Mouse (Mus musculus) ES-CJ7 (cell line): ENCODE measurements around the gene Aifm1.

Experiments
- DNase-seq: peaks from one replicate; pipeline ENCODE4 v3.0.0; 2011; ENCODE audit warnings: low read depth, low spot score

The Aifm1 gene

GRCm38 (mm10) chrX:48513166-48513807 is at the start of gene Aifm1:
Aifm1 (minus strand) TSS chrX:48513563.
- peak; percentile 95 for DNase-seq

DNA sequence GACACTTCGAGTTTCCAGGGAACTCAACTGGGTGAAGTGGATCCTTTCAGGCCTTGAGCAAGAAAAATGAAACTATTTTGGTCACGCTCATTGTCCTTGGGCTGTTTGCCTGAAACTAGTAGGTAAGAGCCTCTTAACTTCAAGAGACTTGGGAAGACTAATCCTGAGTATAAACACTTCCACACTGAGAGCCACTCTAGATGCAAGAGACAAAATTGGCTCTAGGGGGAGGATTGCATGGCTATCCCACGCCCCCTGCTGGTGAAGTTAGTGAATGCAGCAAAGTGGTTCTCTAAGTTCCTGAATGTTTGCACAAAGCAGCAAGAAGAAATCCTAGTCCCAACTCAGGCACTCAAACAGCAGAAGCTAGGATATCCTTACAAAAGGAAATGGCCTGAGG is 18.8 kb upstream of the Aifm1 start:
- DNase-seq: peak; percentile 75

GRCm38 (mm10) chrX:48526435-48526834 is 13.1 kb upstream of the Aifm1 start:
- DNase-seq: no peak

- no peak for DNase-seq
Measured at GRCm38 (mm10) chrX:48525866-48526265, 12.5 kb upstream of the Aifm1 start.

- DNase-seq: no peak
Measured at GRCm38 (mm10) chrX:48525332-48525731, 12.0 kb upstream of the Aifm1 start.

- DNase-seq: no peak
Measured at GRCm38 (mm10) chrX:48523512-48523911, 10.1 kb upstream of the Aifm1 start.

GRCm38 (mm10) chrX:48521651-48522050 is 8.3 kb upstream of the Aifm1 start:
- DNase-seq: no peak

DNA sequence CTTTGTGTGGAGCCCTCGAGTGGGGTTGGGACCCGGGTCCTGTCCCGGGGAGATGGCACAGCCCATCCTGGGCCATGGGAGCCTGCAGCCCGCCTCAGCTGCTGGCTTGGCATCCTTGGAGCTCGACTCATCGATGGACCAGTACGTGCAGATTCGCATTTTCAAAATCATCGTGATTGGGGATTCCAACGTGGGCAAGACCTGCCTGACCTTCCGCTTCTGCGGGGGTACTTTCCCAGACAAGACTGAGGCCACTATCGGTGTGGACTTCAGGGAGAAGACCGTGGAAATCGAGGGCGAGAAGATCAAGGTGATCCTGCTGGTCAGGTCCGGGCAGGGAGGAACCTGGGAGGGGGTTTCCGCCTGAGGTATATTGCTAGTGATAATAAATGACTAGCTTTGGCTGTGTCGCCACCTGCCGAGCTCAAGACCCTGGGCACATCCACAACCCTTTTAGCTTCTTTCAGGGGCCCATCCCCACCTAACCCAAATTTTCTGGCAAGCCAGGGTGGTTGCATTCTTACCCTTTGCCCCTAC is 6.3 kb upstream of the Aifm1 start:
- no peak for DNase-seq

DNA sequence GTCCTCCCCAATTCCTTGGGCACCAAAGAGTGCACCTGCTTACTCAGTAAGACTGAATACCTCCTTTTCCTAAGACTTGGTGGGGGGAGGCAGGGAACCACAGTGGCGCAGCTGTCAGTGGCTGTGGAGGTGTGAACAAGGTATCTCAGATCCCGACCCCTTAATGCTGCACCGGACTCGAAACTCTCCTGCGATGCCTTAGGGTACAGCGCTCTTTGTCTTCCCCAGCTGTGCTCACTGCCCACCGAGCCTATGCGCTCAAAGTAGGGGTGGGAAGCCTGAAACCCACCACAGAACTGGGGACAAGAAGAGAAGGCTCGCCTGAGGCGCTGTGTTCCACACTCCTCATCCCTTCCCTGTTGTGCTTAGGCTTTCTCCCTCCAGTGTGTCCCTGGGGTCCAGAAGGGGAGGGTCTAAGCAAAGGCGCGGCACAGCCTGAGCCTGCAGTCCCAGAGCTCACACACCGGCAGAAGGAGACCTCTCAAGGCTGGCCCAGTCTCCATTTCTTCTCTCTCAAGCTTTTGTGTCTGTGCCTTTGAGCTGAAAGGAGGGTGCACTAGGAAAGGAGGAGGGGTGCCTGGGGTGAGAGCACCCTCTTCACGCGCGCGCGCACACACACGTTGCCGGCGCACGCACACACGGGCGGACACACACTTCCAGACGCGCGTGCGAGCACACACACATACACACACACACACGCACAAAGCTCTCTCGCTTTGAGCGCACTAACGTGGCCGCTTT is 5.6 kb upstream of the Aifm1 start, which contains the start of gene Rab33a:
Gene Rab33a, plus strand, starts transcription at position 478 of the 741 bp plus-strand sequence.
- peak; percentile 22 for DNase-seq

- DNase-seq: peak; percentile 37
Measured at GRCm38 (mm10) chrX:48518211-48518807, 4.9 kb upstream of the Aifm1 start.

GRCm38 (mm10) chrX:48513824-48514223 is 461 bp upstream of the Aifm1 start:
- peak; percentile 4 for DNase-seq

DNA sequence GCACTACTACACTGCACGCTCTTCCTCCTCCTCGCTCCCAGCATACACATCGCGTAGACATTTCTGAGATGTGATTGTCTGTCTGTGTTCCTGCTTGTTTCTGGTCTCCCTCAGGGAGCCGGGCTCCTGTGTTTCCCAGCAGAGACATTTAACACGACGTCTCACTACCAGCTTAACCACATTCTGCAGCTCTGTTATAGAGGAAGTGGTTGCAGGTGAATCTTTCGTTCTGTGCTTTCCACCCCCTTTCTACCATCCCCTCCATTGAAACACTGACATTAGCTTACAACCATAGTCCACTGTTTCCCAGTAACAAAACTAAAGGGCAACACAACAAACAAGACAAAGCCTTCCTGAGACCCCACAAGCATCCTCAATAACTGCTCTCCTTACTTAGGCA is 19.6 kb downstream of the Aifm1 start:
- DNase-seq: no peak

DNA sequence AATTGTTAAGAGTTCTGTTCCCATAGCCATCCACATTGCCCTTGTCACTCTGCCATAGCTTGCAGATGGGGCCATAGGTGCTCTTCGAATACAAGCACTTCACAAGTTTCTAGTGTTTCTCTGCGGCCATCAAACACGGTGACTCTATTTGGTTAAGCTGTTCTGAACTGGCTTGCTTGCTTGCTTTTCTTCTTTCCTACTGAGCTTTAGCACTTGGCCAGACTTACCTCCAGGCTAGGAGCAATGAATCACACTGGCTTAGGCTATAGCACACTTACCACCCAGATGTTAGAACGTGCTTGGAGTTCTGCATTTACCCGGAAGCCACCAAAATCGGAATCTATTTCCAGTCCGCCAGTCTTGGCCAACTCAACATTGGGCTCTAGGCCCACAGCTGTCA is 31.7 kb downstream of the Aifm1 start:
- DNase-seq: no peak

- DNase-seq: no peak
Measured at GRCm38 (mm10) chrX:48481095-48481494, 32.3 kb downstream of the Aifm1 start.

DNA sequence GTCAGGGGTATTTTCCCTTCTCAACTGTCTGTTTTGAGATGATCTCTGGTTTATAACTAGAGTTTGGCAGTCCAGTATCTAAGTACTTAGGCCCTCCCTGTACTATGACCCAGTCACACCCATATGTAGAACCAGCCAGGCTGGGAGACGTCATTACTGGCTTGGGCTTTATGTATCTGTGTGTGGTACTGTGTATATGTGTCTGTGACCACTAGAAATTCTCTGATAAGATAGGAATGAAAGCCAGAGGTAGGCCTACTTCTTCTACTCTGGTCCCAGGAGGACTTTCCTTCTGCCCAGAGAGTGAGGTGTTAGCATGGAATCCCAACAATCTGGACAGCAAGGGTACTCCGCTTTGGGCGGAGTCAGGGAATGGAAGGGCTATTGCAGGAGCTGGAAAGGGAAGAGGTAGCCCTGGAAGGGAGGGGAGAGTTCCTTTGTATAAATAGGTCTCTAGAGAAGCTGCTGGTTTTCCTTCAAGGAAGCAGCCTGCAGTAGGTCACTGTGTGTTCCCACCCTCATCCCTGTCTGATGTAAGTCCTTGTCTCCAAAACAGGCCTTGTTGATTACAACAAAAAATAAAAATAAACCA is 45.9 kb downstream of the Aifm1 start:
- DNase-seq: no peak

DNA sequence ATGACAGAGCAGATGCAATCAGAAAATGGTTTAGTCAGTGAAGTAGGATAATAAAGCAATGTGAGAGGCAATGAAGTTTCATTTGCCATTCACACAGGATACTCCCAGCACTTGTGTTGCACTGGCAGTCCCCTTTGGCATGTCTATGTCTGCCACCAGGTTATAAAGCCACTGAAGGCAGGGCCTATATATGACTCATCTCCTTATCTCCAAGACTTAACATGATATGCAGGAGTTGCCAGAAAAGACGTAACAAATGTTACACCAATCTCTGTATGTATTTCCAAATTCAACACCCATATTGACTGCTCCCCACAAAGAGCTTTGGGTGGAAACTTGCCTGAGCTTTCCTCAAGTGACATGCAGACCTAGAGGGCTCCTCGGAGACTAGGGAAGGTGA is 47.2 kb downstream of the Aifm1 start:
- DNase-seq: no peak

GRCm38 (mm10) chrX:48464436-48464835 is 48.9 kb downstream of the Aifm1 start:
- DNase-seq: no peak

GRCm38 (mm10) chrX:48463636-48464035 is 49.7 kb downstream of the Aifm1 start:
- DNase-seq: no peak

DNA sequence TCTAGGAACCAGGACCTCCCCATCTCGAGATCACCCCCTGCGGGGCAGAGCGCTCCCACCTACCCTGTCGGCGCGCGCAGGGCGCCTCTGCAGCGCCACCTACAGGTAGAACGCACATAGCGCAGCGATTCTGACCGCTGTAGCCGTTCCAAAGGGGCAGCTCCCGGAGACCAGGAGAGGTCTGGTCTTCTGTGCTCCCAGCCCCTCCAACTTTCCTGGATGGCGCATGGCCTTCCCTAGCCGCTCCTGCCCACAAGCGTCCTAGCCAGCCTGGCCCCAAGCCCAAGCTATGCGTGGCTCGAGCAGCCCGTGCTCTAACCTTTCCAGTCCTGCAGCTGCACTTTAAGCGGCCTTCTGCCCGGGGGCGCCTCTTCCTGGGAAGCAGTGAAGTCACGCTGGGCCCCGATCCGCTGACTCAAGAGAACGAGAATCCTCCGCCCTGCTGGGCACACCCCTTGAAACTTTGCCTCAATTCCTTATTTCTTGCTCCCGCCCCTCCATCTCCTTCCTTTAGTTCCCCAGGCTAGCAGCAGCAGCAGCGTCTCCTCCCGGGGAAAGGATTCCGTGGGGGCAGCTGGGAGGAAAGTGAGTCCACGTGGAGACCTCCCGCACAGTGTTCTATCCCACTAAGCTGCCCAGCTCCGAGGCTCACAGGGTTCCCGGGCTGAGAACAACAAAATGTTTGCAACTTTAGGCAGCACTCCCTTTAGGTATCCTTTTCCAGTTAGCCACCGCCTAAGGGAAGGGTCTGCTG is 50.4 kb downstream of the Aifm1 start, which contains the start of gene Elf4:
Gene Elf4, minus strand, starts transcription at position 379 of the 754 bp plus-strand sequence.
- DNase-seq: peak; percentile 64

- no peak for DNase-seq
Measured at GRCm38 (mm10) chrX:48462297-48462696, 51.1 kb downstream of the Aifm1 start.

DNA sequence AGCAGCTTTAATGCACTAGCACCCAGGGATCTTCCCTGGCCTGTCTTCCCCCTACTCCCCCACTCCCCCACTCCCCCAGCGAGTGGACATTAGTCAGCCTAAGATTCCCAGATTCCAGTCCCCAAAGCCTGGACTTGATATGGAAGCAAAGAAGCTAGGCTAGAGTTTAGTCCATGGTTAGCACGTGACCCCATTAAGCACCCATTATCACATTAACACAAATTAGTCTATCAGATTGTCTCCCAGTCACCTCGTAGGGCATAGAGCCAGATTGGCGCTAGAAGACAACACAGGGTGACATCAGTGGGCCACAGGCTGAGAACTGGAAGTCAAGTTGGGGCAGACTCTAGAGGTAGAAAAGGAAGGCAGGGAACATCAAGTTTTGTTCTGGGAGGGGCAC is 52.4 kb downstream of the Aifm1 start:
- DNase-seq: no peak
